Mouse (Mus musculus): ENCODE results near the gene Arl2bp. TPM values are rescaled to one million over a fixed set of nuclear protein-coding genes. Genes with fewer than 3 reads are reported as not detected.

Gene Arl2bp
- total and polyA plus RNA-seq, 3 experiments, result 77.2 to 107 (median 84.1) TPM

- peak; percentile 35 to 46 for DNase-seq
- Histone ChIP-seq H3K27ac (no peak within 1 kb of the TSS), H3K4me3 (peak within 1 kb of the TSS; percentile 36), H3K4me1 (ENCODE audit: control insufficient read depth, insufficient read depth, low read length) (no peaks in the 10 kb centered on the region), H3K79me2 (replicated peaks; ENCODE audit: control insufficient read depth, insufficient read depth, low read length) (no peaks in the 10 kb centered on the region), H3K36me3 (ENCODE audit: control insufficient read depth, insufficient read depth, low read length) (no peaks in the 10 kb centered on the region), H3K9ac (ENCODE audit: low read depth, low read length) (no peak within 1 kb of the TSS), H3K27me3 (ENCODE audit: control insufficient read depth, insufficient read depth, low read length) (peaks cover 10% of the 10 kb centered on the region)
- no peak for TF ChIP-seq POLR2A (IDR thresholded peaks at IDR 0.05; ENCODE audit: insufficient read depth, low read depth, low read length)
- TF ChIP-seq EP300 (IDR thresholded peaks at IDR 0.05; ENCODE audit: insufficient read depth, low read depth, low read length), result no peak
- TF ChIP-seq CTCF (IDR thresholded peaks at IDR 0.05), result no peak
- intact Hi-C loops (cut with DNase I), result no loop called here
- under 1% methylated on average over 41 of the region's 41 CpGs for WGBS
These were observed 29.6 kb downstream of the Arl2bp start, which contains the start of gene Pllp for GRCm38 (mm10) chr8:94695994-94696384. Pllp (minus strand) TSS chr8:94696278.

GRCm38 (mm10) chr8:94696566-94696965 lies 30.2 kb downstream of the Arl2bp start:
- Histone ChIP-seq H3K27ac (no peak overlapping the region), H3K36me3 (ENCODE audit: control insufficient read depth, insufficient read depth, low read length) (no peaks in the 10 kb centered on the region), H3K4me1 (ENCODE audit: control insufficient read depth, insufficient read depth, low read length) (no peaks in the 10 kb centered on the region), H3K4me3 (no peak overlapping the region), H3K9ac (ENCODE audit: low read depth, low read length) (no peak overlapping the region), H3K79me2 (replicated peaks; ENCODE audit: control insufficient read depth, insufficient read depth, low read length) (no peaks in the 10 kb centered on the region), H3K27me3 (ENCODE audit: control insufficient read depth, insufficient read depth, low read length) (peaks cover 10% of the 10 kb centered on the region)
- no peak for TF ChIP-seq CTCF (IDR thresholded peaks at IDR 0.05)
- no peak for TF ChIP-seq POLR2A (IDR thresholded peaks at IDR 0.05; ENCODE audit: insufficient read depth, low read depth, low read length)
- no peak for TF ChIP-seq EP300 (IDR thresholded peaks at IDR 0.05; ENCODE audit: insufficient read depth, low read depth, low read length)
- WGBS, result 59% methylated on average over 3 of the region's 3 CpGs
- DNase-seq, result no peak
- intact Hi-C loops (cut with DNase I), result no loop called here

DNA sequence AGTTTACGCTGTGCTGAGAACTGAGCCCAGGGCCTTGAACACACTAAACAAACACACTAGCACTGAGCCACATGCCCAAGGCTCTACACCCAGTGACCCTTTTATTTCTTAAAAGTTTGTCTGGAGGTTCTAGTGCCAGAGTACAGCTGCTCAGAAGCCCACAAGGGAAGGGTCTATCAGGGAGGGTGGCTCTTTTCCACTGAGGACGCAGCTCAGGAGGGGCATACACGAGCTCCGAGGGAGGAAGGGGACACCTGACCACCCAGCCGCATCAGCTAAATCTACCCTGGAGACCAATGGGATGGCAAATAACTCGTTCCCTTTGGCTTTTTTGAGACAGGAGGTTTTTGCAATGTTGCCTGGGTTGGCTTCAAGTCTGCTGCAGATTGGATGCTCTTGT lies 31.6 kb downstream of the Arl2bp start:
- Histone ChIP-seq H3K9ac (ENCODE audit: low read depth, low read length) (no peak overlapping the region), H3K4me1 (ENCODE audit: control insufficient read depth, insufficient read depth, low read length) (peaks cover 2% of the 10 kb centered on the region; the same call in 1 of the 2 replicates), H3K36me3 (ENCODE audit: control insufficient read depth, insufficient read depth, low read length) (no peaks in the 10 kb centered on the region), H3K27me3 (ENCODE audit: control insufficient read depth, insufficient read depth, low read length) (peaks cover 10% of the 10 kb centered on the region), H3K79me2 (replicated peaks; ENCODE audit: control insufficient read depth, insufficient read depth, low read length) (no peaks in the 10 kb centered on the region), H3K4me3 (no peak overlapping the region), H3K27ac (no peak overlapping the region)
- WGBS, result 77% methylated on average over 6 of the region's 6 CpGs
- TF ChIP-seq POLR2A (IDR thresholded peaks at IDR 0.05; ENCODE audit: insufficient read depth, low read depth, low read length) (no peak), EP300 (IDR thresholded peaks at IDR 0.05; ENCODE audit: insufficient read depth, low read depth, low read length) (no peak), CTCF (IDR thresholded peaks at IDR 0.05) (no peak)
- DNase-seq, result no peak
- intact Hi-C loops (cut with DNase I), result no loop called here

DNA sequence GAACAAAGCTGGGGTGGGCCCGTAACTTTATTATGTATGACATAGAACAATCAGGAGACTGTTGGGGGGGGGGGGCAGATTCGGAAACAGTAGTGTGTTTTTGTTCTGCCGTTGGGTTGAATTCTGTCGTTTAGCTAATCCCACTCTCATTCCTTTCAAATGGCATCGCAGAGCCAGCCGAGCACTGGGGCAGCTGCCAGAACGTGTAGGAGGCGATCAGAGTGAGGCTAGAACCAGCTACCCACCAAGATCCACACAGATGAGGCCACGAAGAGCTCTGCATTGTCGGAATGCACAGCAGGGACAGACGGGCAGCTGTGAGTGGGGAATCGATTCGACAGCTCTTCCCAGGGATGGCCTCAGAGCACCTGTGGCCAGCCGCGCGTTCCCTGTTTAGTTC lies 33.0 kb downstream of the Arl2bp start:
- no peaks in the 10 kb centered on the region for H3K79me2 ChIP-seq (replicated peaks; ENCODE audit: control insufficient read depth, insufficient read depth, low read length)
- 73% methylated on average over 16 of the region's 16 CpGs for WGBS
- H3K36me3 ChIP-seq (ENCODE audit: control insufficient read depth, insufficient read depth, low read length), result no peaks in the 10 kb centered on the region
- H3K27ac ChIP-seq, result no peak overlapping the region
- no peak overlapping the region for H3K4me3 ChIP-seq
- DNase-seq, result no peak
- H3K4me1 ChIP-seq (ENCODE audit: control insufficient read depth, insufficient read depth, low read length), result peaks cover 2% of the 10 kb centered on the region; the same call in 1 of the 2 replicates
- intact Hi-C loops (cut with DNase I), result no loop called here
- TF ChIP-seq EP300 (IDR thresholded peaks at IDR 0.05; ENCODE audit: insufficient read depth, low read depth, low read length) (no peak), POLR2A (IDR thresholded peaks at IDR 0.05; ENCODE audit: insufficient read depth, low read depth, low read length) (no peak), CTCF (IDR thresholded peaks at IDR 0.05) (no peak)
- peaks cover 10% of the 10 kb centered on the region for H3K27me3 ChIP-seq (ENCODE audit: control insufficient read depth, insufficient read depth, low read length)
- no peak overlapping the region for H3K9ac ChIP-seq (ENCODE audit: low read depth, low read length)

GRCm38 (mm10) chr8:94700421-94700935 lies 34.1 kb downstream of the Arl2bp start:
- H3K9ac ChIP-seq (ENCODE audit: low read depth, low read length), result no peak overlapping the region
- DNase-seq, result no peak
- WGBS, result 87% methylated on average over 4 of the region's 4 CpGs
- intact Hi-C loops (cut with DNase I), result no loop called here
- H3K27me3 ChIP-seq (ENCODE audit: control insufficient read depth, insufficient read depth, low read length), result peaks cover 6% of the 10 kb centered on the region
- H3K4me3 ChIP-seq, result no peak overlapping the region
- TF ChIP-seq EP300 (IDR thresholded peaks at IDR 0.05; ENCODE audit: insufficient read depth, low read depth, low read length) (no peak), POLR2A (IDR thresholded peaks at IDR 0.05; ENCODE audit: insufficient read depth, low read depth, low read length) (no peak), CTCF (IDR thresholded peaks at IDR 0.05) (no peak)
- no peak overlapping the region for H3K27ac ChIP-seq
- H3K36me3 ChIP-seq (ENCODE audit: control insufficient read depth, insufficient read depth, low read length), result no peaks in the 10 kb centered on the region
- no peaks in the 10 kb centered on the region for H3K79me2 ChIP-seq (replicated peaks; ENCODE audit: control insufficient read depth, insufficient read depth, low read length)
- peaks cover 2% of the 10 kb centered on the region; the same call in 1 of the 2 replicates for H3K4me1 ChIP-seq (ENCODE audit: control insufficient read depth, insufficient read depth, low read length)

DNA sequence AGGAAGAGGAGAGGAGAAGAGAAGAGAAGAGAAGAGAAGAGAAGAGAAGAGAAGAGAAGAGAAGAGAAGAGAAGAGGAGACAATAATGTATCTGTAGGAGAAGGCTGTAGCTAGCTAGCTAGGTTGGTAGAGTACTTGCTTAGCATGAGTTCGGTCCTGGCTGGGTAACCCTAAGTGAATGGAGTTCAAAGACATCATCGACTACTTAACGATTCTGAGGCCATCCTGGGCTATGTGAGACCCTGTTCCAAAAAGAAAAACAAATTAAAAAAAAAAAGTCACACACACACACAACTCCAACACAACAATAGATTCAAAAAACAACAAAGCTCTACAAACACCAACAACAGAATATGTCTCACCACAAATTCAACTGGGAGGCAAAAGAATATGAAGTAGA lies 35.8 kb downstream of the Arl2bp start:
- WGBS, result 68% methylated on average over 3 of the region's 3 CpGs
- TF ChIP-seq EP300 (IDR thresholded peaks at IDR 0.05; ENCODE audit: insufficient read depth, low read depth, low read length), result no peak
- no peak for TF ChIP-seq CTCF (IDR thresholded peaks at IDR 0.05)
- no peak for TF ChIP-seq POLR2A (IDR thresholded peaks at IDR 0.05; ENCODE audit: insufficient read depth, low read depth, low read length)
- Histone ChIP-seq H3K79me2 (replicated peaks; ENCODE audit: control insufficient read depth, insufficient read depth, low read length) (no peaks in the 10 kb centered on the region), H3K9ac (ENCODE audit: low read depth, low read length) (no peak overlapping the region), H3K36me3 (ENCODE audit: control insufficient read depth, insufficient read depth, low read length) (no peaks in the 10 kb centered on the region), H3K27ac (no peak overlapping the region), H3K27me3 (ENCODE audit: control insufficient read depth, insufficient read depth, low read length) (no peaks in the 10 kb centered on the region), H3K4me3 (no peak overlapping the region), H3K4me1 (ENCODE audit: control insufficient read depth, insufficient read depth, low read length) (peaks cover 8% of the 10 kb centered on the region)
- DNase-seq, result no peak
- intact Hi-C loops (cut with DNase I), result loop anchor here (1.0 to 2.0 kb wide), 4 partner anchors 36 to 169 kb away; partner anchors contain the start of genes Arl2bp and Cpne2

Measured in heart, adult 2 months (tissue).